Mouse (Mus musculus): Measurements from ENCODE around the gene Eif2s1. TPM values are rescaled to one million over a fixed set of nuclear protein-coding genes. Genes with fewer than 3 reads are reported as not detected.

Eif2s1 gene
- polyA plus RNA-seq, 1 experiment from 2014 or later = 198 TPM

GRCm38 (mm10) chr12:78908081-78908605 lies 46.5 kb downstream of the Eif2s1 start:
- WGBS = 55% methylated on average over 6 of the region's 6 CpGs
- peaks cover 27% of the 10 kb centered on the region for H3K27me3 ChIP-seq (ENCODE audit: control insufficient read depth, insufficient read depth, low read depth, low read length)
- peaks cover 11% of the 10 kb centered on the region for H3K4me1 ChIP-seq (replicated peaks; ENCODE audit: control insufficient read depth, insufficient read depth, low read length)
- H3K9me3 ChIP-seq (ENCODE audit: control insufficient read depth, low read length) = peaks cover 6% of the 10 kb centered on the region; the same call in 1 of the 2 replicates
- no peak overlapping the region for H3K4me3 ChIP-seq (ENCODE audit: low read length)
- no peak overlapping the region for H3K4me2 ChIP-seq (ENCODE audit: low read depth, low read length)
- no peak for ATAC-seq (ENCODE audit: low read depth)
- no peak overlapping the region for H3K27ac ChIP-seq (ENCODE audit: low read length)
- no peak overlapping the region for H3K9ac ChIP-seq (ENCODE audit: low read length)
- H3K36me3 ChIP-seq (ENCODE audit: control insufficient read depth, insufficient read depth, low read length) = no peaks in the 10 kb centered on the region

- Histone ChIP-seq H3K9ac (ENCODE audit: low read length) (no peak overlapping the region), H3K4me2 (ENCODE audit: low read depth, low read length) (peak overlapping the region; percentile 73), H3K4me1 (replicated peaks; ENCODE audit: control insufficient read depth, insufficient read depth, low read length) (peaks cover 11% of the 10 kb centered on the region), H3K36me3 (ENCODE audit: control insufficient read depth, insufficient read depth, low read length) (no peaks in the 10 kb centered on the region), H3K4me3 (ENCODE audit: low read length) (peak overlapping the region; percentile 51), H3K27ac (ENCODE audit: low read length) (no peak overlapping the region), H3K9me3 (ENCODE audit: control insufficient read depth, low read length) (peaks cover 6% of the 10 kb centered on the region; the same call in 1 of the 2 replicates), H3K27me3 (ENCODE audit: control insufficient read depth, insufficient read depth, low read depth, low read length) (peaks cover 30% of the 10 kb centered on the region)
- 11% methylated on average over 16 of the region's 16 CpGs for WGBS
- ATAC-seq (ENCODE audit: low read depth) = no peak
These were observed 49.3 kb downstream of the Eif2s1 start for GRCm38 (mm10) chr12:78910684-78911461.

GRCm38 (mm10) chr12:78911707-78912417 lies 50.2 kb downstream of the Eif2s1 start:
- Histone ChIP-seq H3K4me2 (ENCODE audit: low read depth, low read length) (peak overlapping the region; percentile 73), H3K4me1 (replicated peaks; ENCODE audit: control insufficient read depth, insufficient read depth, low read length) (peaks cover 10% of the 10 kb centered on the region), H3K9me3 (ENCODE audit: control insufficient read depth, low read length) (peaks cover 6% of the 10 kb centered on the region; the same call in 1 of the 2 replicates), H3K36me3 (ENCODE audit: control insufficient read depth, insufficient read depth, low read length) (no peaks in the 10 kb centered on the region), H3K27me3 (ENCODE audit: control insufficient read depth, insufficient read depth, low read depth, low read length) (peaks cover 30% of the 10 kb centered on the region), H3K27ac (ENCODE audit: low read length) (no peak overlapping the region), H3K4me3 (ENCODE audit: low read length) (peak overlapping the region; percentile 51), H3K9ac (ENCODE audit: low read length) (peak overlapping the region; percentile 51; the same call in 1 of the 2 replicates)
- WGBS = 1% methylated on average over 37 of the region's 37 CpGs
- peak; percentile 57; the same call in 1 of the 2 replicates for ATAC-seq (ENCODE audit: low read depth)

GRCm38 (mm10) chr12:78914458-78914857 lies 52.8 kb downstream of the Eif2s1 start:
- H3K9me3 ChIP-seq (ENCODE audit: control insufficient read depth, low read length) = no peaks in the 10 kb centered on the region
- no peak overlapping the region for H3K27ac ChIP-seq (ENCODE audit: low read length)
- WGBS = 76% methylated on average over 4 of the region's 4 CpGs
- H3K36me3 ChIP-seq (ENCODE audit: control insufficient read depth, insufficient read depth, low read length) = no peaks in the 10 kb centered on the region
- peaks cover 10% of the 10 kb centered on the region for H3K4me1 ChIP-seq (replicated peaks; ENCODE audit: control insufficient read depth, insufficient read depth, low read length)
- H3K27me3 ChIP-seq (ENCODE audit: control insufficient read depth, insufficient read depth, low read depth, low read length) = peaks cover 28% of the 10 kb centered on the region
- no peak for ATAC-seq (ENCODE audit: low read depth)
- no peak overlapping the region for H3K9ac ChIP-seq (ENCODE audit: low read length)
- no peak overlapping the region for H3K4me3 ChIP-seq (ENCODE audit: low read length)
- no peak overlapping the region for H3K4me2 ChIP-seq (ENCODE audit: low read depth, low read length)

GRCm38 (mm10) chr12:78915561-78915960 lies 53.9 kb downstream of the Eif2s1 start:
- Histone ChIP-seq H3K9me3 (ENCODE audit: control insufficient read depth, low read length) (no peaks in the 10 kb centered on the region), H3K4me3 (ENCODE audit: low read length) (no peak overlapping the region), H3K4me1 (replicated peaks; ENCODE audit: control insufficient read depth, insufficient read depth, low read length) (peaks cover 10% of the 10 kb centered on the region), H3K27ac (ENCODE audit: low read length) (no peak overlapping the region), H3K36me3 (ENCODE audit: control insufficient read depth, insufficient read depth, low read length) (no peaks in the 10 kb centered on the region), H3K4me2 (ENCODE audit: low read depth, low read length) (no peak overlapping the region), H3K27me3 (ENCODE audit: control insufficient read depth, insufficient read depth, low read depth, low read length) (peaks cover 23% of the 10 kb centered on the region), H3K9ac (ENCODE audit: low read length) (no peak overlapping the region)
- ATAC-seq (ENCODE audit: low read depth) = no peak
- WGBS = 66% methylated on average over 3 of the region's 3 CpGs

- peaks cover 11% of the 10 kb centered on the region for H3K4me1 ChIP-seq (replicated peaks; ENCODE audit: control insufficient read depth, insufficient read depth, low read length)
- ATAC-seq (ENCODE audit: low read depth) = no peak
- H3K27ac ChIP-seq (ENCODE audit: low read length) = no peak overlapping the region
- no peak overlapping the region for H3K4me2 ChIP-seq (ENCODE audit: low read depth, low read length)
- H3K36me3 ChIP-seq (ENCODE audit: control insufficient read depth, insufficient read depth, low read length) = no peaks in the 10 kb centered on the region
- no peaks in the 10 kb centered on the region for H3K9me3 ChIP-seq (ENCODE audit: control insufficient read depth, low read length)
- no peak overlapping the region for H3K4me3 ChIP-seq (ENCODE audit: low read length)
- 71% methylated on average over 3 of the region's 3 CpGs for WGBS
- H3K27me3 ChIP-seq (ENCODE audit: control insufficient read depth, insufficient read depth, low read depth, low read length) = peaks cover 18% of the 10 kb centered on the region
- no peak overlapping the region for H3K9ac ChIP-seq (ENCODE audit: low read length)
These were observed 54.7 kb downstream of the Eif2s1 start for GRCm38 (mm10) chr12:78916278-78916677.

- Histone ChIP-seq H3K4me2 (ENCODE audit: low read depth, low read length) (peak overlapping the region; percentile 29; the same call in 1 of the 2 replicates), H3K4me1 (replicated peaks; ENCODE audit: control insufficient read depth, insufficient read depth, low read length) (peaks cover 5% of the 10 kb centered on the region), H3K9me3 (ENCODE audit: control insufficient read depth, low read length) (no peaks in the 10 kb centered on the region), H3K36me3 (ENCODE audit: control insufficient read depth, insufficient read depth, low read length) (no peaks in the 10 kb centered on the region), H3K27me3 (ENCODE audit: control insufficient read depth, insufficient read depth, low read depth, low read length) (peaks cover 2% of the 10 kb centered on the region; the same call in 1 of the 2 replicates), H3K4me3 (ENCODE audit: low read length) (no peak overlapping the region), H3K27ac (ENCODE audit: low read length) (no peak overlapping the region), H3K9ac (ENCODE audit: low read length) (no peak overlapping the region)
- peak; percentile 69 for ATAC-seq (ENCODE audit: low read depth)
- WGBS = 14% methylated on average over 11 of the region's 11 CpGs
These were observed 56.8 kb downstream of the Eif2s1 start for GRCm38 (mm10) chr12:78918227-78919078.

- Histone ChIP-seq H3K9me3 (ENCODE audit: control insufficient read depth, low read length) (no peaks in the 10 kb centered on the region), H3K4me2 (ENCODE audit: low read depth, low read length) (peak overlapping the region; percentile 44), H3K9ac (ENCODE audit: low read length) (no peak overlapping the region), H3K27ac (ENCODE audit: low read length) (no peak overlapping the region), H3K4me1 (replicated peaks; ENCODE audit: control insufficient read depth, insufficient read depth, low read length) (peaks cover 5% of the 10 kb centered on the region), H3K27me3 (ENCODE audit: control insufficient read depth, insufficient read depth, low read depth, low read length) (no peaks in the 10 kb centered on the region; the same call in 1 of the 2 replicates), H3K4me3 (ENCODE audit: low read length) (no peak overlapping the region), H3K36me3 (ENCODE audit: control insufficient read depth, insufficient read depth, low read length) (no peaks in the 10 kb centered on the region)
- 19% methylated on average over 16 of the region's 16 CpGs for WGBS
- peak; percentile 79 for ATAC-seq (ENCODE audit: low read depth)
These were observed 57.6 kb downstream of the Eif2s1 start for GRCm38 (mm10) chr12:78919079-78919712.

Data from lung, embryonic 16.5 days (tissue).